Mouse (Mus musculus) intestine, embryonic 15.5 days (tissue): ENCODE measurements around the gene Apol9b. TPM values are rescaled to one million over a fixed set of nuclear protein-coding genes. Genes with fewer than 3 reads are reported as not detected.

Source experiments
- ATAC-seq: fragments of 200-750 bp; cut with Nextera tagmentation; 2 replicates; pipeline ENCODE4 v1.8.0; 2017; ENCODE audit warnings: moderate TSS enrichment, moderate library complexity
- H3K27ac ChIP-seq: fragments of 300-500 bp; sonication (generic); 2 replicates; pipeline ENCODE4 v1.5.1; 2015; ENCODE audit warnings: mild to moderate bottlenecking, inconsistent platforms
- H3K27me3 ChIP-seq: fragments of 300-500 bp; sonication (generic); replicated peaks from 2 replicates; pipeline ENCODE4 v1.6.1; 2015; ENCODE audit warnings: inconsistent platforms
- H3K36me3 ChIP-seq: fragments of 300-500 bp; sonication (generic); 2 replicates; pipeline ENCODE4 v1.6.1; 2015; ENCODE audit warnings: inconsistent platforms
- H3K4me1 ChIP-seq: fragments of 300-500 bp; sonication (generic); replicated peaks from 2 replicates; pipeline ENCODE4 v1.6.1; 2015; ENCODE audit warnings: inconsistent platforms
- H3K4me2 ChIP-seq: fragments of 300-500 bp; sonication (generic); replicated peaks from 2 replicates; pipeline ENCODE4 v1.6.1; 2015; ENCODE audit warnings: mild to moderate bottlenecking, inconsistent platforms
- H3K4me3 ChIP-seq: fragments of 300-500 bp; sonication (generic); replicated peaks from 2 replicates; pipeline ENCODE4 v1.5.1; 2015; ENCODE audit warnings: inconsistent platforms
- H3K9ac ChIP-seq: fragments of 300-500 bp; sonication (generic); 2 replicates; pipeline ENCODE4 v1.6.1; 2015; ENCODE audit warnings: inconsistent platforms
- H3K9me3 ChIP-seq: fragments of 300-500 bp; sonication (generic); 2 replicates; pipeline ENCODE4 v1.6.1; 2016; ENCODE audit warnings: inconsistent platforms
- WGBS: fragments of 180-500 bp; shearing (Covaris S2); methylation state at CpG from one replicate; pipeline ENCODE4 v1.1.7; 2015; 5-methylcytosine and 5-hydroxymethylcytosine counted together
- polyA plus RNA-seq: library from polyadenylated mRNA; unstranded; fragments of >200 nt; fragmentation: Nextera tagmentation; extraction: Ambion mirVana; gene quantifications from 2 replicates; pipeline ENCODE4 v1.2.1, GENCODE M21; 2015

Gene Apol9b
- polyA plus RNA-seq, 1 experiment from 2014 or later, result 0.35 TPM

GRCm38 (mm10) chr15:77752443-77752842 lies 23.6 kb downstream of the Apol9b start:
- Histone ChIP-seq H3K4me1 (no peaks in the 10 kb centered on the region), H3K4me2 (no peak overlapping the region), H3K36me3 (no peaks in the 10 kb centered on the region), H3K4me3 (no peak overlapping the region), H3K9ac (no peak overlapping the region), H3K27ac (no peak overlapping the region), H3K27me3 (peaks cover 22% of the 10 kb centered on the region), H3K9me3 (no peaks in the 10 kb centered on the region)
- no peak for ATAC-seq
- WGBS, result 59% methylated on average over 11 of the region's 11 CpGs

DNA sequence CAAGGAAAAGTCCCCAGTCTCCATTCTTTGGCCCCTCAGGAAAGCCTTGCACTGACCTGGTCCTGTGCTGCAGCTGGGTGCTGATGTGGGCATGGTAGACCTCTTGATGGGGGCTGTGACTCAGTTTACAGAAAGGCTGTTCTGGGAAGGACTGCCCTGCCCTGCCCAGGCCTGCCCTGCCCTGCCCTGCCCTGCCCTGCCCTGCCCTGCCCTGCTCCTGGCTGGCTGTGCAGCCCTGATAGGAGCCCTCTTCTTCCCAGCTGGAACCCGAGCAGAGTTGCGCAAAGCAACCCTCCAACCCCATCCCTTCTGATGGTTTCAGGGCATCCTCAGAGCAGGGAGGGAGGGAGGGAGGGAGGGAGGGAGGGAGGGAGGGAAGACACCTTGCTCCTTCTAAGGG lies 26.3 kb downstream of the Apol9b start:
- Histone ChIP-seq H3K9ac (no peak overlapping the region), H3K4me2 (no peak overlapping the region), H3K4me3 (no peak overlapping the region), H3K36me3 (no peaks in the 10 kb centered on the region), H3K27ac (no peak overlapping the region), H3K9me3 (no peaks in the 10 kb centered on the region), H3K4me1 (no peaks in the 10 kb centered on the region), H3K27me3 (peaks cover 12% of the 10 kb centered on the region)
- peak; percentile 79 for ATAC-seq
- WGBS, result 50% methylated on average over 2 of the region's 2 CpGs

- 68% methylated on average over 2 of the region's 2 CpGs for WGBS
- Histone ChIP-seq H3K36me3 (peaks cover 6% of the 10 kb centered on the region), H3K9ac (no peak overlapping the region), H3K27me3 (peaks cover 12% of the 10 kb centered on the region), H3K9me3 (no peaks in the 10 kb centered on the region), H3K27ac (no peak overlapping the region), H3K4me2 (no peak overlapping the region), H3K4me1 (no peaks in the 10 kb centered on the region), H3K4me3 (no peak overlapping the region)
- no peak for ATAC-seq
Observed at GRCm38 (mm10) chr15:77756081-77756480, 27.2 kb downstream of the Apol9b start.

DNA sequence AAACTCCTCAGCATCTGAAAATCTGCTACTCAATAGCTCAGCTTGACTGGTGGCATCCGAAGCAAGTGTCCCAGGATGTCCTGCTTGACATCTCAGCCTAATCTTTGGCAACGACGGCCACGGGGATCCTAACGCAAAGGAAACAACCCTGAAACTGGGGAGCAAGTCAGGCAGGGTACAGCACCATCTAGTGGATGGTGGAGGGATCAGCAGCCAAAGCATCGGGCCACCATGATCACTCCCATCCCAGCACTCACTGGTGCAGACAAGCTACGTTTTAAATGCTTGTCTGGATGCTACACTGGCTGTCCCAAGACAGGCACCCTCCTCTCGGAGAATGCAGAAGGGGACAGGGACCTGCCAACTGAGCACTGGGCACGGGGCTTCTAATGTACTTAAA lies 28.0 kb downstream of the Apol9b start, which contains the start of gene Apol8:
Gene Apol8 (minus strand): TSS at position 156 of the 400 bp plus-strand sequence.
- H3K27ac ChIP-seq, result no peak within 1 kb of the TSS
- H3K36me3 ChIP-seq, result peaks cover 13% of the 10 kb centered on the region
- 8% methylated on average over 9 of the region's 9 CpGs for WGBS
- peaks cover 12% of the 10 kb centered on the region for H3K27me3 ChIP-seq
- H3K4me1 ChIP-seq, result no peaks in the 10 kb centered on the region
- peak; percentile 26; the same call in 1 of the 2 replicates for ATAC-seq
- H3K4me2 ChIP-seq, result no peak within 1 kb of the TSS
- H3K9ac ChIP-seq, result no peak within 1 kb of the TSS
- H3K9me3 ChIP-seq, result no peaks in the 10 kb centered on the region
- no peak within 1 kb of the TSS for H3K4me3 ChIP-seq

DNA sequence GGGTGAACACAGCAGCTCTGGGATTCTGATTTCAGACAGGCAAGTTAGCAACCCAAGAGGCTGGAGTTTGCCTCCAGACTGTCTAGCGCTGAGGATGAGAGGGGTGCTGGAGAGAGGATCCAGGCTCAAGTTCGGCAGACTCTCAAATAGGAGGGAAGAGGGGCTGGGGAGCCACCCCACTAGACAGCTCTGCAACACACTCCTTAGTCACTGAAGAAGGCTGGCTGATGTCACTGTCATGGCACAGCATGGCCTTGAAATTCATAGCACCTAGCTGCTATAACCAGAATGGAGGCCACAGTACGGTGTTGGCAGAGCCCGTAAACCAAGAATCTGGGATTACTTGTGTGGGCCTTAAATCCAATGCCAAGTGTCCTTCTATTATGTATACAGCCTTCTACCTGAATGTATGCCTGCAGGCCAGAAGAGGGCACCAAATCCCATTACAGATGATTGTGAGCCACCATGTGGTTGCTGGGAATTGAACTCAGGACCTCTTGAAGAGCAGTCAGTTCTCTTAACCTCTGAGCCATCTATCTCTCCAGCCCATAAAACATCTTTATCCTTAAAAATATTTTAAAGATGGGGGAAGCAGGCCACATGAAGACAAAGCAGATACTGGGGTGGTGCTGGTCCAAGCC lies 28.9 kb downstream of the Apol9b start:
- no peaks in the 10 kb centered on the region for H3K4me1 ChIP-seq
- peaks cover 9% of the 10 kb centered on the region for H3K27me3 ChIP-seq
- WGBS, result 78% methylated on average over 4 of the region's 4 CpGs
- no peak overlapping the region for H3K4me3 ChIP-seq
- H3K9me3 ChIP-seq, result no peaks in the 10 kb centered on the region
- H3K9ac ChIP-seq, result no peak overlapping the region
- ATAC-seq, result no peak
- H3K27ac ChIP-seq, result no peak overlapping the region
- no peak overlapping the region for H3K4me2 ChIP-seq
- H3K36me3 ChIP-seq, result peaks cover 21% of the 10 kb centered on the region

DNA sequence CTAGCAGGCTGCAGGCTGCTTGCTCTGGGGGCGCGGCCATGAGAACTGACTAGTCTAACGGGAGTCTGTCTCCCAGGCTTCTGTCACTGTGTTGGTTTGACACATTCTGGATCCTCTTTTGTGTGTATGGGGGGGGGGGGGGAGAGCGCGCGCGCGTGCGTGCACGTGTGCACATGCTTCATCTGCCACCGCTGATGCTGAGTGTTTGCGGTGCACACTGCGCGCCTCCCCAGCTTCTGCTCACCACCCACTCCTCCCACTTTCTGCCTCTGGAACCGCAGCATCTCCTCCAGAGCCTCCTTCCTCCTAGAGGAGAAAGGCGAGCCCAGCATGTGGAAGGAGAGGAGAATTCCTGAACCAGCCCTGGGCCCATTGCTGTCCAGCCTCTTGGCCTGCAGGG lies 31.2 kb downstream of the Apol9b start:
- H3K36me3 ChIP-seq, result peaks cover 43% of the 10 kb centered on the region
- ATAC-seq, result no peak
- H3K9me3 ChIP-seq, result no peaks in the 10 kb centered on the region
- H3K4me1 ChIP-seq, result 0 out of 2 replicates have a peak, but pooled peaks cover 2% of the 10 kb centered on the region
- WGBS, result 96% methylated on average over 16 of the region's 16 CpGs
- no peak overlapping the region for H3K4me2 ChIP-seq
- H3K27me3 ChIP-seq, result no peaks in the 10 kb centered on the region
- H3K9ac ChIP-seq, result no peak overlapping the region
- no peak overlapping the region for H3K27ac ChIP-seq
- H3K4me3 ChIP-seq, result no peak overlapping the region

- H3K27me3 ChIP-seq, result no peaks in the 10 kb centered on the region
- H3K9me3 ChIP-seq, result no peaks in the 10 kb centered on the region
- H3K4me2 ChIP-seq, result no peak overlapping the region
- H3K9ac ChIP-seq, result no peak overlapping the region
- H3K27ac ChIP-seq, result no peak overlapping the region
- ATAC-seq, result no peak
- H3K4me1 ChIP-seq, result 0 out of 2 replicates have a peak, but pooled peaks cover 5% of the 10 kb centered on the region
- peaks cover 53% of the 10 kb centered on the region for H3K36me3 ChIP-seq
- H3K4me3 ChIP-seq, result no peak overlapping the region
- WGBS, result 97% methylated on average over 7 of the region's 7 CpGs
Observed at GRCm38 (mm10) chr15:77761083-77761482, 32.2 kb downstream of the Apol9b start.

GRCm38 (mm10) chr15:77761561-77762380 lies 32.9 kb downstream of the Apol9b start:
- Histone ChIP-seq H3K36me3 (peaks cover 60% of the 10 kb centered on the region), H3K9me3 (no peaks in the 10 kb centered on the region), H3K4me2 (no peak overlapping the region), H3K9ac (no peak overlapping the region), H3K27ac (no peak overlapping the region), H3K27me3 (no peaks in the 10 kb centered on the region), H3K4me1 (0 out of 2 replicates have a peak, but pooled peaks cover 5% of the 10 kb centered on the region), H3K4me3 (no peak overlapping the region)
- ATAC-seq, result no peak
- 77% methylated on average over 22 of the region's 22 CpGs for WGBS

- Histone ChIP-seq H3K4me3 (no peak overlapping the region), H3K36me3 (peaks cover 73% of the 10 kb centered on the region), H3K9ac (no peak overlapping the region), H3K4me2 (no peak overlapping the region), H3K27me3 (no peaks in the 10 kb centered on the region), H3K4me1 (0 out of 2 replicates have a peak, but pooled peaks cover 5% of the 10 kb centered on the region), H3K27ac (no peak overlapping the region), H3K9me3 (no peaks in the 10 kb centered on the region)
- no peak for ATAC-seq
- WGBS, result 91% methylated on average over 16 of the region's 16 CpGs
Observed at GRCm38 (mm10) chr15:77763050-77763449, 34.2 kb downstream of the Apol9b start.

DNA sequence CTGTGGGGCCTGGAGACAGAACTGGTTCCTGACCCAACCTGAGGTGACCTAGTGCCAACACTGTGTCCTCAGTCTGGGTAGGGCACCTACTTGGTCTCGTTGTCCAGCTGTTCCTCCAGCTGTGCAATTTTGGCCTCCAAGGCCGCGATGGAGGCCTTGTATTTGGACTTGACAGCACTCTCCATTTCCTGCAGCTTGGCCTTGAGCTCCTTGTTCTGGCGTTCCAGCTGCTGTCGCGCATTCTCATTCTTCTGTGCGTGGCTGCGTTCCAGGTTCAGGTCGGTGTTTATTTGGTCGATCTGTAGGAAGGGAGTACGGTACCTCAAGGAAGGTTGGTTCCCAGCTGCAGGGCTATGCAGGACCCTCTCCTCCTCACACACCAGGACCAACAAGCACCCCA lies 34.9 kb downstream of the Apol9b start:
- WGBS, result 66% methylated on average over 11 of the region's 11 CpGs

DNA sequence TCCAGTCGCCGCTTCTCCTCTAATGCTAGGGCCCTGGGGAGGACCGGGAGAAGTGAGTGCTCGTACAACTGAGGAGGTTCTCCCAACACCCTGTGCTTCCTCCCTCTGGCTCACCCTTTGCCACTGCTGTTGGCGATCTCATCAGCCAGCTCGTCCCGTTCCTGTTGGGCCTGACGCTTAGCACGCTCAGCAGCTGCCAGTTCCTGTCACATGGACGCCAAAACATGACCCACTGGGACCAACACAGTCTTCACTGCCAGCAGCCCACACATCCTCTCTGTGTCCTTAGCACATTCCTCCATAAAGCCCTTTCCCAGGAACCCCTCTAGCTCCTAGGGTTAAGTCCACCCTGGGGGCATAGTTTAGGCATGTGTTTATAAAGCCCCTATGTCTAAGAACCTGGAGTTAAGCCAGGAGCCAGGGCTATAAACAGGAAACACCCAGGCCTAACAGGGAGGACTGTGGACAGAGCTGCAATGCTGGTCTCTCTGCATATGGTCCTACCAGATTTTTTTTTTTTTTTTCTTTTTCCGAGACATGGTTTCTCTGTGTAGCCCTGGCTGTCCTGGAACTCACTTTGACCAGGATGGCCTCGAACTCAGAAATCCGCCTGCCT lies 35.7 kb downstream of the Apol9b start:
- H3K27ac ChIP-seq, result 0 out of 2 replicates have a peak overlapping the region, but pooled peaks have one; percentile 2
- no peak for ATAC-seq
- no peak overlapping the region for H3K4me3 ChIP-seq
- no peak overlapping the region for H3K9ac ChIP-seq
- no peak overlapping the region for H3K4me2 ChIP-seq
- no peaks in the 10 kb centered on the region for H3K9me3 ChIP-seq
- 71% methylated on average over 13 of the region's 13 CpGs for WGBS
- no peaks in the 10 kb centered on the region for H3K27me3 ChIP-seq
- peaks cover 87% of the 10 kb centered on the region for H3K36me3 ChIP-seq
- H3K4me1 ChIP-seq, result 0 out of 2 replicates have a peak, but pooled peaks cover 5% of the 10 kb centered on the region

More for the DNA sequence above, 34.9 kb downstream of the Apol9b start:
- no peak overlapping the region for H3K9ac ChIP-seq
- H3K4me1 ChIP-seq, result 0 out of 2 replicates have a peak, but pooled peaks cover 5% of the 10 kb centered on the region
- H3K27me3 ChIP-seq, result no peaks in the 10 kb centered on the region
- no peak for ATAC-seq
- peaks cover 79% of the 10 kb centered on the region for H3K36me3 ChIP-seq
- H3K4me3 ChIP-seq, result no peak overlapping the region
- H3K27ac ChIP-seq, result no peak overlapping the region
- no peaks in the 10 kb centered on the region for H3K9me3 ChIP-seq
- H3K4me2 ChIP-seq, result no peak overlapping the region

- no peaks in the 10 kb centered on the region for H3K9me3 ChIP-seq
- no peak overlapping the region for H3K4me2 ChIP-seq
- H3K27me3 ChIP-seq, result no peaks in the 10 kb centered on the region
- WGBS, result 88% methylated on average over 16 of the region's 16 CpGs
- H3K9ac ChIP-seq, result no peak overlapping the region
- H3K4me1 ChIP-seq, result 0 out of 2 replicates have a peak, but pooled peaks cover 5% of the 10 kb centered on the region
- no peak overlapping the region for H3K4me3 ChIP-seq
- H3K36me3 ChIP-seq, result peaks cover 96% of the 10 kb centered on the region
- no peak for ATAC-seq
- H3K27ac ChIP-seq, result no peak overlapping the region
Observed at GRCm38 (mm10) chr15:77765484-77766093, 36.8 kb downstream of the Apol9b start.
